Mouse (Mus musculus) midbrain, embryonic 14.5 days (tissue): ENCODE results near the gene Pbld2. TPM values are rescaled to one million over a fixed set of nuclear protein-coding genes. Genes with fewer than 3 reads are reported as not detected.

Experiments used
- ATAC-seq: fragments of 200-750 bp; cut with Nextera tagmentation; 2 replicates; pipeline ENCODE4 v1.8.0; 2017; ENCODE audit warnings: moderate number of reproducible peaks, moderate library complexity; ENCODE audit not compliant: low FRiP score, low TSS enrichment
- DNase-seq: peaks from one replicate; pipeline ENCODE4 v3.0.0-alpha.2; 2015
- H3K27ac ChIP-seq: fragments of 300-500 bp; sonication (generic); replicated peaks from 2 replicates; pipeline ENCODE4 v1.5.1; 2014; ENCODE audit warnings: mild to moderate bottlenecking, low read depth, low read length, moderate library complexity
- H3K27me3 ChIP-seq: fragments of 300-500 bp; sonication (generic); 2 replicates; pipeline ENCODE4 v1.6.1; 2014; ENCODE audit warnings: low read length, control low read depth, mixed read lengths; ENCODE audit not compliant: control insufficient read depth, insufficient read depth
- H3K36me3 ChIP-seq: fragments of 300-500 bp; sonication (generic); 2 replicates; pipeline ENCODE4 v1.6.1; 2014; ENCODE audit warnings: low read length, control low read depth; ENCODE audit not compliant: control insufficient read depth, insufficient read depth
- H3K4me1 ChIP-seq: fragments of 300-500 bp; sonication (generic); 2 replicates; pipeline ENCODE4 v1.6.1; 2014; ENCODE audit warnings: mild to moderate bottlenecking, antibody characterized with exemption, low read length, control low read depth; ENCODE audit not compliant: control insufficient read depth, insufficient read depth
- H3K4me2 ChIP-seq: fragments of 300-500 bp; sonication (generic); 2 replicates; pipeline ENCODE4 v1.6.1; 2014; ENCODE audit warnings: mild to moderate bottlenecking, low read length, moderate library complexity
- H3K4me3 ChIP-seq: fragments of 300-500 bp; sonication (generic); replicated peaks from 2 replicates; pipeline ENCODE4 v1.5.1; 2014; ENCODE audit warnings: low read depth, low read length
- H3K9ac ChIP-seq: fragments of 300-500 bp; sonication (generic); replicated peaks from 2 replicates; pipeline ENCODE4 v1.6.1; 2014; ENCODE audit warnings: mild to moderate bottlenecking, low read length, moderate library complexity
- H3K9me3 ChIP-seq: fragments of 300-500 bp; sonication (generic); 2 replicates; pipeline ENCODE4 v1.6.1; 2016; ENCODE audit warnings: low read length, control low read depth, mixed read lengths; ENCODE audit not compliant: control insufficient read depth
- WGBS: fragments of 180-500 bp; shearing (Covaris S2); extraction: QIAGEN DNeasy Blood & Tissue Kit; methylation state at CpG from one replicate; pipeline ENCODE4 v1.1.7; 2014; 5-methylcytosine and 5-hydroxymethylcytosine counted together
- polyA plus RNA-seq: library from polyadenylated mRNA; unstranded; fragments of >200 nt; fragmentation: Nextera tagmentation; extraction: Ambion mirVana; gene quantifications from 2 replicates; pipeline ENCODE4 v1.2.1, GENCODE M21; 2014

Pbld2 gene
- polyA plus RNA-seq, 1 experiment from 2014 or later: 0.79 TPM

DNA sequence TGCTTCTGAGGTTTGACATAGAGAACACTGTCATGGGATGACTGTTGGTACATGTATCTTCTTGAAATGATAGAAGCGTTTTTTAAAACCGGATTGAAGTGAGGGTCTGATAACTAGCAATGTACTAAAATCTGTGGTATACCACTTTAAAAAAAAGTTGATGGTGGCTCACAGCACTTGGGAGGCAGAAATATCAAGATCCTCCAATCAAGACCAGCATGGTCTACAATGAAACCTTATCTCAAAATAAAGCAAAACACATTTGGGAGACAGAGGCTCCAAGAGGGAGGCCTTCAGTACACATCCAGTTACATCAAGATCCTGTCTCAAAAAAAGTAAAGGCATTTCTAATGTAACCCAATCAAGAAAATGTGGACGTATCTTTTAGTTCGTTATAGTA lies 2.4 kb upstream of the Pbld2 start:
- Histone ChIP-seq H3K36me3 (peaks cover 14% of the 10 kb centered on the region), H3K9ac (peak overlapping the region; percentile 100), H3K4me2 (peak overlapping the region; percentile 83), H3K4me1 (peaks cover 49% of the 10 kb centered on the region), H3K9me3 (no peaks in the 10 kb centered on the region), H3K27ac (no peak overlapping the region), H3K27me3 (no peaks in the 10 kb centered on the region), H3K4me3 (peak overlapping the region; percentile 94)
- DNase-seq: no peak
- no peak for ATAC-seq
- WGBS: 29% methylated on average over 4 of the region's 4 CpGs

DNA sequence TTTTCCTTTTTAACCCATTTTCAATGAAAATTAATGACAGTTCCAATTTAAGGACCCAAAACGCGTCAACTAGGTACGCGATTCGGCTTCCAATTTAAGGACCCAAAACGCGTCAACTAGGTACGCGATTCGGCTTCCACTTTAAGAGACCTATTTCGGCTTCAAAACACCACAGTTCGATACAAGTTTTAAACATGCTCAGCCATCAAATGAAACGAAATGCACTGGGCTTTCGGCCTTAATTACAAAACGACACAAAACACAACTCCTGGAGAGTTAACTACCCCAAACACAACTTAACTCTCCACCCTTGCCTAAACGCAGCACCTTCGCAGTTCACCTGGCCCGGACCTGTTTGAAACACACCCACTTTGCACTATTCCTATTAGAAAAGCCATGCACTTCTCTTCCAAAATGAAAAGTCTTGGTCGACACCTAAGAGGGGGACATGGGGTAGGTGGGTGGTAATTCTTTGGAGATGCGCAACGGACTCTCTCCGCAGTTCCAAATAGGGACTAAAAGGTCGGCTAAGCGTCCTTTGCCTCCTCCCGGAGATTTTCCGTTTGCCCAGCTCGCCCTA lies 1.5 kb upstream of the Pbld2 start:
- Histone ChIP-seq H3K4me2 (peak overlapping the region; percentile 83), H3K9ac (peak overlapping the region; percentile 100), H3K9me3 (no peaks in the 10 kb centered on the region), H3K36me3 (peaks cover 4% of the 10 kb centered on the region), H3K4me1 (peaks cover 58% of the 10 kb centered on the region), H3K27me3 (no peaks in the 10 kb centered on the region), H3K27ac (peak overlapping the region; percentile 100), H3K4me3 (peak overlapping the region; percentile 94)
- no peak for ATAC-seq
- under 1% methylated on average over 27 of the region's 27 CpGs for WGBS
- peak; percentile 49 for DNase-seq

DNA sequence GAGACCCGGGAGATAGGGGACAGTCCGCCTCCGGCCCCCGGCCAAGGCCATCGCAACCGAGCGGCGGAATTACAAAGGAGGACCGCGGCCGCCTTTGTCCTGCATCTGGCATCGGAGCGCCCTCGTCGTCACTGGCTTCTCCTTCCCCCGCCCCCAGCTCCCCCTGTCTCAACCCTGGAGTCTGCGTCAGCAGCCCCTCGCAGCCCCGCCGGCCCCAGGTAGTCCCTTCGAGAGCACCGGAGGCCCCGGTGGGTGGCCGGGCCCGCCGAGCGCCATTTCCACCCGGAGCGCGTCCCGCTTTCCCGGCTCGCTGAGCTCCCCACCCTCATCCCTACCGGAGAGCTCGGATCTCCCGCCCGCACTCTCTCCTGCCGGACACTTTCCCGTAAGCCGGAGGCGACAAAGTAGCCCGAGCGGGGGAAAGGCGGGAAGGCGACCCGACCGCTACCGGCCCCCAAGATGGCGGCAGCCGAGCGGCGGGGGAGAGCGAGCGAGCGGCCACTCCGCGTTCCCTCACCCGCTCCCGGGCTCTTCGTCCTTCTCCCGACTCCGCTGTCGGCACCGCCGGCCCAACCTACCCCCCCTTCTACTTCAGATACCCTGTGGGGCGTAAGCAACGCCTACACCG lies 880 bp upstream of the Pbld2 start:
- Histone ChIP-seq H3K36me3 (no peaks in the 10 kb centered on the region), H3K4me2 (peak overlapping the region; percentile 83), H3K9me3 (no peaks in the 10 kb centered on the region), H3K4me3 (peak overlapping the region; percentile 94), H3K4me1 (peaks cover 58% of the 10 kb centered on the region), H3K27ac (peak overlapping the region; percentile 100), H3K27me3 (no peaks in the 10 kb centered on the region), H3K9ac (peak overlapping the region; percentile 100)
- peak; percentile 82 for DNase-seq
- under 1% methylated on average over 68 of the region's 68 CpGs for WGBS
- ATAC-seq: peak; percentile 15

- peak overlapping the region; percentile 100 for H3K9ac ChIP-seq
- peak overlapping the region; percentile 100 for H3K27ac ChIP-seq
- H3K9me3 ChIP-seq: no peaks in the 10 kb centered on the region
- peak; percentile 28 for ATAC-seq
- no peaks in the 10 kb centered on the region for H3K36me3 ChIP-seq
- no peaks in the 10 kb centered on the region for H3K27me3 ChIP-seq
- peak; percentile 78 for DNase-seq
- H3K4me2 ChIP-seq: peak overlapping the region; percentile 83
- peaks cover 51% of the 10 kb centered on the region for H3K4me1 ChIP-seq
- H3K4me3 ChIP-seq: peak overlapping the region; percentile 94
- under 1% methylated on average over 8 of the region's 8 CpGs for WGBS
These were observed 430 bp downstream of the Pbld2 start for GRCm38 (mm10) chr10:63024580-63024910.

- H3K9ac ChIP-seq: peak overlapping the region; percentile 100
- H3K27me3 ChIP-seq: no peaks in the 10 kb centered on the region
- H3K4me1 ChIP-seq: peaks cover 51% of the 10 kb centered on the region
- H3K27ac ChIP-seq: peak overlapping the region; percentile 100
- no peak for ATAC-seq
- H3K4me2 ChIP-seq: peak overlapping the region; percentile 83
- H3K4me3 ChIP-seq: peak overlapping the region; percentile 94
- WGBS: 5% methylated on average over 2 of the region's 2 CpGs
- no peaks in the 10 kb centered on the region for H3K9me3 ChIP-seq
- DNase-seq: peak; percentile 55
- no peaks in the 10 kb centered on the region for H3K36me3 ChIP-seq
These were observed 901 bp downstream of the Pbld2 start for GRCm38 (mm10) chr10:63025016-63025415.

- H3K27me3 ChIP-seq: no peaks in the 10 kb centered on the region
- no peak for ATAC-seq
- WGBS: under 1% methylated on average over 6 of the region's 6 CpGs
- no peaks in the 10 kb centered on the region for H3K9me3 ChIP-seq
- H3K27ac ChIP-seq: peak overlapping the region; percentile 100
- H3K4me2 ChIP-seq: peak overlapping the region; percentile 83
- peaks cover 46% of the 10 kb centered on the region for H3K4me1 ChIP-seq
- H3K9ac ChIP-seq: peak overlapping the region; percentile 100; the same call in 1 of the 2 replicates
- H3K36me3 ChIP-seq: no peaks in the 10 kb centered on the region
- H3K4me3 ChIP-seq: peak overlapping the region; percentile 94
- peak; percentile 78 for DNase-seq
These were observed 1.4 kb downstream of the Pbld2 start for GRCm38 (mm10) chr10:63025491-63026011.

DNA sequence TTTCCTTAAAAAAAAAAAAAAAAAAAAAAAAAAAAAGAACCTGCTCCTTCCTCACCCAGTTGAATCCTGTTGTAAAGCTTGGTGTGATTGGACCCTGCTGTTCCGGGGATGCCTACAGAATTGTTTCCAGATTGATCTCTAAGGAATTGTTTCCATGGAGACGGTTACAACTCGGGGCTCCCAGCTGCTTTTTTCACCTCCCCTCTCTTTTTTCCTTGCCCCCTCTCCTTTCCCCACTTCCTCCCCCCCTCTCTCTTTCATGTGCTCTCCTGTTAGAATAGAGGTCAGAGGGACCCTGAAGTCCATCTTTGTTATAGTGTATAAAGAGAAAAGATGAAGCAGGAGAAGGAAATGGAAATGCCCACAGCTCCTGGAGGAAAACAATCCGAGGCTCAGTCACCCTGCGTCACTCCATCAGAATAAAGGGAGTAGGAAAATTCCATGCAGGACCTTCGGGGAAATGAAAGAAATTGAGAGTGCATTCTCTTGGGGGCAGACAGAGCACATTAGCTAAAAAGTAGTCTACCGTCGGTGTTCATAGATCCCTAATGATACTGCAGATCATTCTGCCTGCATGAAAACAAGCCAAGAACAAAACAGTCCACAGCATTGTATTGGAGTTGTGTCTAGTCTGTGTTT lies 2.2 kb downstream of the Pbld2 start:
- no peaks in the 10 kb centered on the region for H3K36me3 ChIP-seq
- H3K9ac ChIP-seq: peak overlapping the region; percentile 100; the same call in 1 of the 2 replicates
- no peaks in the 10 kb centered on the region for H3K9me3 ChIP-seq
- ATAC-seq (no peak), DNase-seq (peak; percentile 91)
- WGBS: under 1% methylated on average over 8 of the region's 8 CpGs
- no peaks in the 10 kb centered on the region for H3K27me3 ChIP-seq
- H3K27ac ChIP-seq: peak overlapping the region; percentile 100
- H3K4me3 ChIP-seq: peak overlapping the region; percentile 13; the same call in 1 of the 2 replicates
- peak overlapping the region; percentile 83 for H3K4me2 ChIP-seq
- H3K4me1 ChIP-seq: peaks cover 38% of the 10 kb centered on the region

DNA sequence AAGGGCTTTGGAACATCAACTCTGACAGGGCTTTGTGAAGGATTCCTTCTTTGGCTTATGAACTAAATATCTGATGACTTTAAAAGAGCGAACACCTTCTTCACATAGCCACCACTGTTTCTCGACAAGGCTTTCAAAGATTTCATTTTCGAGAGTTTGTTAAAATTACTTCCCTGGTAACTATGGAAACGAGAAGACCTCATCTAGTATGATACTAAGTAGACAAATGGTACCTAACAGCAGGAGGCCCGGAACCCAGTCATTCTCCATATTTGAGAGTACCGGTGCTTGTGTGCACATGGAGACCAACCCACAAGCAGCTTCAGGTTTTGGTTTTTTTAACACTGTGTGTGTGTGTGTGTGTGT lies 2.7 kb downstream of the Pbld2 start:
- H3K27me3 ChIP-seq: no peaks in the 10 kb centered on the region
- no peaks in the 10 kb centered on the region for H3K36me3 ChIP-seq
- WGBS: 14% methylated on average over 6 of the region's 6 CpGs
- H3K4me1 ChIP-seq: peaks cover 33% of the 10 kb centered on the region
- no peak for ATAC-seq
- H3K9ac ChIP-seq: no peak overlapping the region; the same call in 1 of the 2 replicates
- peak; percentile 60 for DNase-seq
- H3K27ac ChIP-seq: peak overlapping the region; percentile 100
- H3K4me2 ChIP-seq: peak overlapping the region; percentile 83
- H3K4me3 ChIP-seq: peak overlapping the region; percentile 13; the same call in 1 of the 2 replicates
- H3K9me3 ChIP-seq: no peaks in the 10 kb centered on the region
